Mouse (Mus musculus): ENCODE data around the gene Gpr152.
A peak's percentile ranks its signal among the peaks of the same experiment; 100 is the strongest.
"Not testable (repeated sequence)": the region's sequence is repeated elsewhere in the genome, so short reads cannot be mapped to it uniquely, and the experiment has no call there.

The Gpr152 gene

DNA sequence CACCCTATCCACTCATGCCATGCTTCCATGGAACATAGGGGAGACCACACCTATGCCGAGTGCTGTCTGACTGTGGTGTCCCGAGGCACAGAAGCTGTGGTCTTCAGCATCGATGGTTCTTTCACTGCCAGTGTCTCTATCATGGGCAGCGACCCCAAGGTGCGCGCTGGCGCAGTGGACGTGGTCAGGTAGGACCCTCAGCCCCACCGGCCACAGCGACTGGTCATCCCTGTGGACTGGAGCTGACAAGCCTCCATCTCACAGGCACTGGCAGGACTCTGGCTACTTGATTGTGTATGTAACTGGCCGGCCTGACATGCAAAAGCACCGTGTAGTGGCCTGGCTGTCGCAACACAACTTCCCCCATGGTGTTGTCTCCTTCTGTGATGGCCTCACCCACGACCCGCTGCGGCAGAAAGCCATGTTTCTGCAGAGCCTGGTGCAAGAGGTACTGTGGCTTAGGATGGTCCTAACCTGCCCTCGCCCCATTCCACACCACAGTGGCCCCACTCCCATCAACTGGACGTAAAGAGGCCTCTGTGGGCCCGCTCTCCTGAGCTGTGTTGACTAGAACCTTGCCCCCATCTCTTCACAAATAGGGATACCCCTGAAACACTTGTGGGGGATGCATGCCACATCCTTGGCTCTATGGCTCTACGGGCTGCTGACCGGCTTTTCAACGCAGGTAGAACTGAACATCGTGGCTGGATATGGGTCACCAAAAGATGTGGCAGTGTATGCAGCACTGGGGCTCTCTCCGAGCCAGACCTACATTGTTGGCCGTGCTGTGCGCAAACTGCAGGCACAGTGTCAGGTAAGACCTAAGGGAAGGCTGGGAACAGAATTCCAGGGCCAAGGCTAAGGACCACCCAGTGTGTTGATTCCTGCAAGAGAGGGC lies 27.3 kb upstream of the Gpr152 start:
- DNase-seq (ENCODE audit: low spot score in 2 of 2): no peak

DNA sequence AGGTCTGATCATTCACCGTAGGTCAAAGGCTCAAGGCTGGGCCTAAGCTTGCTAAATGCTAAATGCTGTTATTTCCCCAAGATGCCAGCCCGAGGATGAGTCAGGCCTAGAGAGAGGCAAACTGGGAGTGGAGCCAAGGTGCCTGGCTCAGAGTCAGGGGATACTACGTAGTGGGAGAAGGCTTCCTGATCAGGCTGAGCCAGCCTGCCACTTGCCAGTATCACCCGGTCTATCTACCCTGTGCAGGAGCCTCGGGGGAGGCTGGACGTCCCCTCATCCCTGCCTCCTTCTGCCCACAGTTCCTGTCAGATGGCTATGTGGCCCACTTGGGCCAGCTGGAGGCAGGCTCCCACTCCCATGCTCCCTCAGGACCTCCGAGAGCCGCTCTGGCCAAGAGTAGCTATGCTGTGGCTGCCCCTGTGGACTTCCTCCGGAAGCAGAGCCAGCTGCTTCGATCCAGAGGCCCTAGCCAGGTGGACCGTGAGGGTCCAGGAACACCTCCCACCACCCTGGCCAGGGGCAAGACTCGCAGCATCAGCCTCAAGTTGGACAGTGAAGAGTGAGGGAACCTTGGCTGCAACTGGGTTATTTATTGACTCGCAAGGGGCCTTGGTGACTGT lies 26.3 kb upstream of the Gpr152 start:
- DNase-seq (ENCODE audit: low spot score in 2 of 2): peak; percentile 61

DNA sequence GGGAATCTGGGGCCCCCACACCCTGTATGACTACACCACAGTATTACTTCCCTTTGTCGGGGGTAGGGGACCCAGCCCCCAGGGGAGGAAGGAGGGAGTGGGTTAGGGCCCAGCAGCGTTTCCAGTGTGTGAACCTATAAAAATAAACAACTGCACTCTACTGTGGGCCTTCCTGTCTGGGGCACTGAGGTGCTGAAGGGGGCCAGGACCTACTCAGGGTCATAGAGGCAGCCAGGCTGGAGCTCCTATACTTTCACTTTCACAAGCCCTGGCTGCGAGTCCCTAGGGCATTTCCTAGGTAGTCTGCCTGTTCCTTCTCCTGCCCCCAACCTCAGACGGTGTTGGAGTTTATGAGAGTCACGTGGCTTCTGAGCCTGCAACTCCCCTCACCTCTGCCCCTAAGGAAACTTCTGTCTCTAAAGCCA lies 25.8 kb upstream of the Gpr152 start:
- no peak for DNase-seq (ENCODE audit: low spot score in 2 of 2)

DNA sequence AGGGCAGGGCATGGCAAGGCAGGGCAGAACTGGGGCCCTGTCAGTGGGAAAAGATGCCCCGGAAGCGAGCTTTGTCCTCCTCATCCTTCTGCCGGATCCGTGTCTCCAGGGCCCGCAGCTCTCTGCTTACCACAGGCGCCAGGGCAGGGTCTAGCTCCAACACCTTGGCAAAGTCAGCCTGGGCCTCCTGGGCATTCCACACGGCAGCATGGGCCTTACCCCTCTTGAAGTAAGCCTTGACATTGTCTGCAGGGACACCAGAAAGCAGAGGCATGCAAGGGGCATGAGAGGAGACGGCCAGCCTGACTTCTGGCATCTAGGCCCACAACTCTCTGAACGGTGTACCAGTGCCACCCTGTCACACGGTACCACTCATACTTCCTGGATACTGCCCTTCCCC lies 25.0 kb upstream of the Gpr152 start:
- DNase-seq (ENCODE audit: low spot score in 2 of 2): no peak

DNA sequence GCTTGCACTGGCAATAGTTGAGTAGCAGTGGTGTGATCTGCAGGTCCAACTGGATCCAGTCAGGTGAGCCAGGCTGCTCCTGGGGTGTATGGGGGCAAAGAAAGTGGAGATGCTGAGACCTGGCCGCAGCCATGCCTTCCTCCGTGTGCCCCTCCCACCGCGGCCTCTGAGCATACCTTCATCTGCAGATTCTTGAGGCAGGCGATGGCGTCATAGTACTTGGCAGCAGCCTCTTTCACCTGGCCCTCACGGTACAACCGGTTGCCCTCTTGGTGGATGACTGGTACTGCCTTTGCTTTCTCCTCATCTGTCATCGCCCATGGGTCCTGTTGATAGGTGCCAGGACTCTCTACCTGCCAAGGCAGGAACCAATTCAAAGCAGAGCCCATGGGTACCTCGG lies 24.4 kb upstream of the Gpr152 start:
- no peak for DNase-seq (ENCODE audit: low spot score in 2 of 2)

DNA sequence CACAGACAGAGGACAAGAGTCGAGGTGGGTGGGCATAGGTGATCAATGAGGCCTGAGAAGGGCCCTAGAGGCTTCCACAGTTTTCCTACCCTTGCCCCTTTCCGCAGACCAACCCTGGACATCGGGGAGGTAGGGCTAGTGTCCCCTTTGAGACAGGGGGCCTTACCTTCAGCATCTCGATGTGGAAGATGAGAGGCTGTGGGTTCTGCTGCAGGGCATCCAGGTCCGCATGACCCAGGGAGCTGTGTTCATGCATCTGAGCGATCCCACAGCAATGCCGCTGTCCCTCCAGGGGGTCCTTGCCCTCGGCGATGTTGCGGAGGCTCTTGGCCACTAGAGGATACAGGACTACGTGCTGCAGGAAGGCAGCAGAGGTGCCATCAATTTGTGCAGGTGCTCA lies 23.8 kb upstream of the Gpr152 start:
- no peak for DNase-seq (ENCODE audit: low spot score in 2 of 2)

DNA sequence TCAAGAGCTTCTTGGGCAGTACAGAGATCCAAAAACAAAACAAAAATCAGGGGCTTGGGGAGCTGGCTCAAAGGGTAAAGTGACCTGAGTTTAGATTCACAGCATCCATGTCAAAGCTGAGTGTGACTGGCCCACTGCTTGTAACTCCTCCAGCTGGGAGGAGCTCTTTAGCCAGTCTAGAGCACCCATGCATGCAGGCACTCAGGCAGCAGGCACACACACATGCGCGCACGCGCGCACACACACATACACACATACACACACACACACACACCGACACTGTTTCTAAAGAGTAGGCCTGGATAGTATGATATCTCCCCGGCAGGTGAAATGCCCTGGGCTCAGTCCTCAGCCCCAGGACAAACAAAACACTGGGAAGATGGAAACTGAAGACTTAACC lies 22.6 kb upstream of the Gpr152 start:
- no peak for DNase-seq (ENCODE audit: low spot score in 2 of 2)

DNA sequence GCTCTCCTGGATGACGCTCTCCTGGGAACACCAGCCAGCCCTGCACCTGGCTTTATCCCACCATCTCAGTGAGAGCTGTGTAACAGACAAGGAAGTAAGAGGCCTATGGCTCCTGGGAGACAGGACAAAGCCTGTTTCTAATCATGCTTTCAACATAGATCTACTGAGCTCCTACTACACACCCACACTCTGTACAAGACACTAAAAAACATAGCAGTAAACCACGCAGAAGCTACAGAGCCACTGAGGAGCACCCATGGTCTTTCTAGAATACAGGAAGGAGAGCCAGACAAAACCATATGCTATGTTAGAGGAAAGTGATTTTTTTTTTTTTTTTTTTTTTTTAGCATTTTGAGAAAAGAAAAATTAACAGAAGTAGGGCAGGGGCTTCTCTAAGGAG lies 21.2 kb upstream of the Gpr152 start:
- DNase-seq (ENCODE audit: low spot score in 2 of 2): no peak

DNA sequence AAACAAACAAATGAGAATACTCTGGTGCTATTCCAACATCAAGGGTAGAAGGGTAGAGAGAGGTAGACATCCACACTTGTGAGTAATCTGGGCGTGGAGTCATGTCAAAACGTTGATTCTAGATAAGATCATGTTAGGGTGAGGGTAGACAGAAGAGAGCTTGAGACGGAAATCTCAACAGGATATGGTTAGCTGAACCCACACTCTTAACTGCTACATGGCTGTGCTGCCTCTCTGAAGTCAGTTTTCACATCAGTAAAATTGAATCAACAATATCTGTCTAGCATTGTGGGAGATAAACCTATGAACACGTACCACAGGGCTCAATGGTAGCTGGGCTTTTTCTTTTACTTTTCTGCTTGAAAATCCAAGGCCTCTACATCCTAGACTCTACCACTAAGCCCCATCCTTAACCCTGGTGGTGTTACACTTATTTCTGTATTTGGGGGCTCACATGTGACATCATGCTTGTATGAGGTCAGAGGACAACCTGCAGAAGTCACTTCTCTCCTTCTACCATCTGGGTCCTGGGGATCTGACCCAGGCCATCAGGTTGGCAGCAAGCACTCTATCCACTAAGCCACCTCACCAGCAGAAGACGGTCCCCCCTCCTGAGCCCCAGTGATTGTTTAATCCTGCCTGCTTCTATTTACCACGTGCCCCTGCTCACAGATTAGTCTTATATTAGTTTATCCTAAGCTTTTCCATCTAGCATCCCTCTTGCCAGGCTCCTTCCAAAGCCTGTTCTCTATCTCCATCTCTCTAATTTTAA lies 19.7 kb upstream of the Gpr152 start:
- DNase-seq (ENCODE audit: low spot score in 2 of 2): no peak

DNA sequence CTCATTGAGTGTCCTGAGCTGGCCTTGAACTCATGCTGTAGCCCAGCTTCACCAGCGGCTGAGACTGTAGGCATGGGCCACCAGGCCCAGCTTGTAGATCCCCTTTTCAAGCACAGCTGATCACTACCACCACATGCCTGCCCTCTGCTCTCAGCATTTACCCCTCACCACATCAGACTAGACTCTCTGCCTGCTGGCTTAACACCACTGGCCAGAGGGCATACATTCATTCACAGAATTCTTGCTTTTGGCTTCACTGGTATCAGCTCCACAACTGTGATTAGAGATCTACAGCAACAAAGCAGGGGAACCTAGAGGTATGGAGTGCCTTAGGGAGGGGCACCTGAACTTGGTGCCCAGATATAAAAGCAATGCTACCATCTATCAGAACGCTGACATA lies 19.1 kb upstream of the Gpr152 start:
- no peak for DNase-seq (ENCODE audit: low spot score in 2 of 2)

DNA sequence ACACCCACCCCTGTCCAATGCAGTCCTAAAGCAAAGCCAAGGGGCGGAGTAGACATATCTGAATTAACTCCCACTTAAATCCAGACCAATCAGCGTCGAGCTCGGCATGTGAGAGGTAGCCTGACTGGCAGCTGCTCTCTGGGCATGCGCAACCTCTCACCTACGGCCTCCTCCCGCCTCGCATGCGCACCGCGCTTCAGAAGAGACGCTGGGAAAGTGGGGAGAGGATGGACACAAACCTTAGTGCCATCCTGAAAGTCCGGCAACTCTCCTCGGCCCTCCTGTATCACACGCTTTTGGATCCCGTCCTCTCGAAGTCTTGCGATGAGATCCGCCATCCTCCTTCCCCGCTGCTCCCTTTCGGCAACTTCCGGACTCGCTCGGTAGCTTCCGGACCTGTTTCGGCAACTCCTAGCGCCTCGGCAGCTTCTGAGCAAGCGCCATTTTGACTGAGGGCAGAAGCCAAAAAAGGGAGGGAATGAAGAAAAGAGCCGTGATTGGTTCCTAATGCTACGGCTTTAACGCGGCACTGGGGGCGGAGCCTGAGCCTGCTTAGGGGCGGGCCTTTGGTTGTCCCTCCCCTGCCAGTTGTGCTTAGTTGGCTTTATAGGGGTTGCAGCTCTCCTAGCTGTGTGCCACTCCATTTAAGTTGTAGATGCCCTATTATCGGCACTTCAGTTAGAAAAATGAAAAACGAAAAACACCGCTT lies 18.3 kb upstream of the Gpr152 start:
- peak; percentile 95 to 97 for DNase-seq (ENCODE audit: low spot score in 2 of 2)

DNA sequence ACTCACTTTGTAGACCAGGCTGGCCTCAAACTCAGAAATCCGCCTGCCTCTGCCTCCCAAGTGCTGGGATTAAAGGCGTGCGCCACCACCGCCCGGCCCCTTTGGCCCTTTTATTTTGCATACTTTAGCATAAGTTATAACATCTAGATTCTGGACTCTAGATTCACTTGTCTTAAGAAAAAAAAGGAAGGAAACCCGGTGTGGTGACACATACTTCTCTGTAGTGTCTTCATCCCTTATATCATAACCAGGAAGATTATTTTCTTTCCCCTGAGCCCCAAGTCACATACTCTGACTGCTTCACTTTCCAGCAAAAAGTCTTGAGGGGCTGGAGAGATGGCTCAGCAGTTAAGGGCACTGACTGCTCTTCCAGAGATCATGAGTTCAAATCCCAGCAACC lies 17.7 kb upstream of the Gpr152 start:
- DNase-seq (ENCODE audit: low spot score in 2 of 2): not testable (repeated sequence)

DNA sequence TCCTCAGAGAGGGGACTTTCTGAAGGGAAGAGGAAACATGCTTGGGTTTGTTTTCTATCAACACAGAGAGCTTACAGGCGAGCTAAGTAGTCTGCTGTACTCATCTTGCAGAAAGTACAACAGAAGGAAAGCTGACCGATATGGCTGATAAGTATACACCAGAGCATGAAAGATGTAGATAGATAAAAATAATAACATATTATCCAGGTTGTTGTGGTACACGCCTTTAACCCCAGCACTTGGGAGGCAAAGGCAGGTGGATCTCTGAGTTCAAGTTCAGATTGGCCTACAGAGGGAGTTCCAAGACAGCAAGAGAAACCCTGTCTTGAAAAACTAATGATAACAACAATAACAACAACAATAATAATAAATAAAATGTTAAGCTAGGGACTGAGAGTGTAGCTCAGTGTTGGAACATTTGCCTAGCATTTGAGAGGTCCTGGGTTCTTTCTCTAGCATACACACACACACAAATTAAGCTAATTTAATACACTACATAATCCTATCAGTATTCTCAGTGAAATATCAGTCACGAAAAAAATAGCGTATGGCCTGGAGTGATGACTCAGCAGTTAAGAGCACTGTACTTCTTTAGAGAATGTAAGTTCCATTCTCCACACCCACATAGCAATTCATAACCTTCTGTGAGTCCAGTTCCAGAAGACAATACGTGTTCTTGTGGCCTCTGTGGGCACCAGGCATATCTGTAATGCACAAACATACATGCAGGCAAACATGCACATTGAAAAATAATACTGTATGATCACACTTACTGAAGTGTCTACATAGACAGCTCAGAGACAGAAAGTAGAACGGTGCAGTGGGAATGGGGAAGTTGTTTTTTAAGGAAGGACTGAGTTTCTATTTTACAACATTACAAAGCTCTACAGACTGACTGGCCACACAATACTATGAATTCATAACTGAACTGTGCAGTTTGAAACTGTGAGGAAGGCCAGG lies 16.9 kb upstream of the Gpr152 start:
- no peak for DNase-seq (ENCODE audit: low spot score in 2 of 2)

DNA sequence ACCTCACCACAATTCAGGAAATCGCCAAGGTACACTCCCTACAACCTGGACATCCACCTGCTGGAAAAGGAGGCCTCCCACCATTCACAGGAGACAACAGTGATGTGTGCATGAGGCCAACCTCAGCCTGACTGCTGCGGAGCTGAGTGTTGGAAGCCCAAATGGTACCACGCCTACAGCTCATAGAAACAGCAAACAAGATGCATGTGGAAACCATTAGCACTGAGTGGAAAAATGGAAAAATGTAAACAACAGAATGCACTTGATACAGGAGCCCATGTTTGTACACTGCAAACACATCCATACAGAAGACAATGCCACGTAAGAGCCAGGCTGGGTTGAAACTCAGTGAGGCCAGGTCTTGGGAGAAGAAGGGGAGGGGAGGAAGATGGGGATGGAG lies 15.2 kb upstream of the Gpr152 start:
- DNase-seq (ENCODE audit: low spot score in 2 of 2): no peak

DNA sequence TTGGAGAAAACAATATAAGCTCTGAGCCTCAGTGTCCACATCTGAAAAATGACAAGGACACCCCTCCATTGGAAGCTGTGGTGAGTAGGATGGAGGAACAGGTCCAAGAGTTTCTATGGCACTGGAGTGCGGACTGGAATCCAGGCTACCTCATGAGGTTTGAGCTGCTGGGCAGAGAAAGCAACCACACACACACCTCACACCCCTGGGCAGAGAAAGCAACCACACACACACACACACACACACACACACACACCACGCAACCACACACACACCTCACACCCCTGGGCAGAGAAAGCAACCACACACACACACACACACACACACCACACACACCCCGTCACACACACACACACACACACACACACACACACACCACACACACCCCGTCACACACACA lies 14.3 kb upstream of the Gpr152 start:
- DNase-seq (ENCODE audit: low spot score in 2 of 2): not testable (repeated sequence)

DNA sequence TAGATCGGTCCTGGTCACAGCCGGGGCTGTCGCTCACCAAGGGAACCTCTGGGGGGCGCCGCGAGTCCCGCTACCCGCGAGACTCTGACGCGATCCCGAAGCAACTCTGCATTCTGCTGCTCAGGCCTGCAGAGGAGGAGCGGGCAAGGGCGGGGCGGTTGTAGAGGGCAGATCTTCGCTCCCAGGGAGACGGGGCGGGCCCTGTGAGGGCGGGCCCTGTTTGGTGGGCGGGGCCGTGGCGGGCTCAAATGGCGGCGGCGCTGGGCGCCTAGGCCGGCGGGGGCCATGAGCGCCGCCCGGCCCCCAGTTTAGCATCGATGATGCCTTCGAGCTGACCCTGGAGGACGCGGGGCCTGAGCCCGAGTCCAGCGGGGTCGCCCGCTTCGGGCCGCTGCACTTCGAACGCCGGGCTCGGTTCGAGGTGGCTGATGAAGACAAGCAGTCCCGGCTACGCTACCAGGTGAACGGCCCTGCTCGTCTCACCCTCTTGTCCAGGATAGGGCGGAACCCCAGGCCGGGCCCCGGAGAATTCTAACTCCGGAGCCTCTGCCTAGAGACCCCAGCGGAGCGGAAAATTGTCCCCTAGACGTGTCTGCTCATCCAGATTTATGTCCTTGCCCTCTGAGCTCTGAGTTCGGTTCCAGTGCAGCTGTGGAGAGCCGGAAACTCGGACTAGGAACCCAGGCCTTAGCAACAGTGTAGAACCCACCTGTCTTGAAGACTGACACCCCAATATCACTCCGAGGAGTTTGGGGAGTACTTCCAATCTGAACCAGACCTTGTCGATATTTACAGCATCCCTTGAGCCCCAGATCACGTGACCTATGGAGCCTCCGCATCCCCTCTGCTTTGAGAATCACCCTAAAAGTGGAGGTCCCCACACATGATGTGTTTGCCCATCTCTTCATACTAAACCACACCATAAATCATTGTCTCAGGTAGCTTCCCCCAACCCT lies 13.6 kb upstream of the Gpr152 start, which contains the start of gene Aip:
Aip (minus strand) TSS at position 118 of the 956 bp plus-strand sequence.
- DNase-seq (ENCODE audit: low spot score in 2 of 2): peak; percentile 97 to 98

DNA sequence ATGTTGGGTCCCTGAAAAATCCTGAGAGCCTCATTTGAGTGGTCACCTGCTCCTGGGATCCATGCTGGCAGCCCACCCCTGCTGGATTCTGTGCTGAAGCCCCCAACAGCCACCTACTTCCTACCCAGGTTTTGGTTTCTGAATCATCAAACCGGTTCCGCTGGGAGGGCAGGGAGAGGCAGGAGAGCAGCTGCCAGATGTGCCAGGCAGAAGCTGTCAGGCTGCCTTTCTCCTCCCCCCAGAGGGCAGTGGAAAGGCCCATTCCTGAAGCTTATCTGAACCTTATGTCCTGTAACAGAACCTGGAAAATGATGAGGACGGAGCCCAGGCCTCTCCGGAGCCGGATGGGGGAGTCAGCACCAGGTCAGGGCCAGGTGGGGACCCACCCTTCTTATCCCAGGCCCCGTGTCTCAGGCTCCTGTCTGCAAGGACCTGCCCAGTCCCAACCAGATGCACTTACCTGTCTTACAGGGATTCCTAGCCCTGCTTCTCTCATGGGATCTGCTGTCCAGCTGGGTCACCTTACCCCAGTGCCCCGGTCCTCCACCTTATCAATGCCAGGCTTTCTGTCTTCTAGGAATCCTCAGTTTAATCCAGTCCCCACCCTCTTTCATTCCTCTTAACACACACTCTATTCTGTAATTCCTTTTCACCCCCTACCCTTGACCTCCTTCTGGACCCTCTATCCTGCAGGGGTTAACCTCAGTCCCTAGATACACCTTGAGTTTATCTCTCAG lies 12.7 kb upstream of the Gpr152 start:
- DNase-seq (ENCODE audit: low spot score in 2 of 2): no peak

DNA sequence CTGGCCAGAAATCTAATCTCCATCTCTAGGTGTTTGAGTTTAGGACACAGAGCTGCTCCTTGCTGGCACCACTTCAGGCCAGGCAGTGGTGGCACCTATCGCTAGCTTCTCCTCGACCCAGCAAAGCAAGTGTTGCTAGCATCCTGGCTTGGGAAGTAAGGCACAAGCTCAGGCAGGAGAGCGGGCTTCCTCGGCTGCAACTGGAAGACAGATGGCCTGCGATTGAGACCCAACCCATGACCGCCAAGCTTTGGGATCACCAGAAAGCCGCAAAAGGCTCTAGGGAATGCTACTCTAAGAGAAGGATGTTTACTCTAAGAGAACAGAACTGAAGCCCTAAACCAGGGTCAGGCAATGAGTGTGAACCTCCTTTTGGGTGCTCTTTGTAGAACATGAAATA lies 10.1 kb upstream of the Gpr152 start:
- DNase-seq (ENCODE audit: low spot score in 2 of 2): no peak

DNA sequence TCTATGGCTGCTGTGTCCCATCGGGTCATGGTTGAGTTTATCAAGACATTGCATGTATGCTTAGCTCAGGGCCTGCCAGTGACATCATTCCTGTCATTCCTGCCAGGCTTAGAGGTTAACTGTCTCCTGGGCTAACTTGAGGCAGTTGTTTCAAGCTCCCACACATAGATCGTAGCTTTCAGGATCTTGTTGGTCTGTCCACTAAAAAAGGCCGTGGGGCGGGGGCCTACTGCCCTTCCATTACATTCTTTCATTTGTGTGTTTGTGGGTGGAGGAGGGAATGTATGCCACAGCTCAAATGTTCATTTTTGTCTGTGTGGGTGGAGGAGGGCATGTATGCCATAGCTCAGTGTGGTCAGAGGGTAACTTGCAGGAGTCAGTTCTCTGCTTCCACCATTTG lies 9.5 kb upstream of the Gpr152 start:
- DNase-seq (ENCODE audit: low spot score in 2 of 2): no peak
